Mouse (Mus musculus) gastrocnemius, postnatal 14 days (tissue): ENCODE data around the gene Zfp598. TPM values are rescaled to one million over a fixed set of nuclear protein-coding genes. Genes with fewer than 3 reads are reported as not detected.
A peak's percentile ranks its signal among the peaks of the same experiment; 100 is the strongest.

Experiments
- DNase-seq: peaks from one replicate; pipeline ENCODE4 v3.0.0; 2021; ENCODE audit warnings: mixed read lengths
- intact Hi-C: fragments of 180-260 bp; cut with DNase I; formaldehyde crosslinking; loops from one replicate; pipeline ENCODE4 v1.15.1; 2025; ENCODE audit warnings: low total_unique reads
- long read RNA-seq, 2 experiments: library from polyadenylated mRNA; stranded (forward); transcript quantifications; one replicate each; pipeline ENCODE4 v2.0.0; 2021
- total RNA-seq, 2 experiments: library from RNA; stranded (reverse); gene quantifications; 2 replicates each; pipeline ENCODE4 v1.2.3; 2021

The Zfp598 gene
- 10 to 100 TPM; 13.9 to 16.3 TPM for total RNA-seq
- long read RNA-seq, experiment 1, transcript Zfp598-202 (12 exons, 3,352 nt) = major isoform, 5 of 9 reads
- long read RNA-seq, experiment 1, partial matches to known transcripts = 2 of 9 reads
- long read RNA-seq, experiment 1, other reads (novel, unspliced or antisense) = 0 of 9 reads
- long read RNA-seq, experiment 2, transcript Zfp598-202 (12 exons, 3,352 nt) = major isoform, 14 of 28 reads
- long read RNA-seq, experiment 2, partial matches to known transcripts = 6 of 28 reads
- long read RNA-seq, experiment 2, other reads (novel, unspliced or antisense) = 6 of 28 reads

- DNase-seq = peak; percentile 97
- intact Hi-C loops = no loop called here
Measured at GRCm38 (mm10) chr17:24669545-24670245, at the start of gene Zfp598. Gene Zfp598 (plus strand): TSS chr17:24669687.

DNA sequence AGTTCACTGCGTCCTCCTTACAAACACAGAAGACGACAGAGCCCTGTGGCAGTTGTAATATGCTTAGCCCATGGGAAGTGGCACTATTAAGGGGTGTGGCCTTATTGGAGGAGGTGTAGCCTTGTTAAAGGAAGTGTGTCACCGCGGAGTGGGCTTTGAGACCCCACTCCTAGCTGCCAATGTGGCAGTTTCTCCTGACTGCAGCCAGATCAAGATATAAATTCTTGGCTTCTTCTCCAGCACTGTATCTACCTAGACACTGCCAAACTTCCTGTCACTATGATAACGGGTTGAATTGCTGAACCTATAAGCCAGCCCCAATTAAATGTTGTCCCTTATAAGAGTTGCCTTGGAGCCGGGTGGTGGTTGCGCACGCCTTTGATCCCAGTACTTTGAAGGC is 44.0 kb upstream of the Zfp598 start:
- intact Hi-C loops = loop anchor here (5.0 kb wide), 1 partner anchor 37 kb away; no protein-coding TSS in a partner anchor
- no peak for DNase-seq

GRCm38 (mm10) chr17:24628646-24629045 is 40.8 kb upstream of the Zfp598 start:
- intact Hi-C loops = loop anchor here (5.0 kb wide), 1 partner anchor 34 kb away; no protein-coding TSS in a partner anchor

GRCm38 (mm10) chr17:24630072-24630471 is 39.4 kb upstream of the Zfp598 start:
- no peak for DNase-seq
- intact Hi-C loops = no loop called here

More at GRCm38 (mm10) chr17:24628646-24629045, 40.8 kb upstream of the Zfp598 start:
- peak; percentile 61 for DNase-seq

DNA sequence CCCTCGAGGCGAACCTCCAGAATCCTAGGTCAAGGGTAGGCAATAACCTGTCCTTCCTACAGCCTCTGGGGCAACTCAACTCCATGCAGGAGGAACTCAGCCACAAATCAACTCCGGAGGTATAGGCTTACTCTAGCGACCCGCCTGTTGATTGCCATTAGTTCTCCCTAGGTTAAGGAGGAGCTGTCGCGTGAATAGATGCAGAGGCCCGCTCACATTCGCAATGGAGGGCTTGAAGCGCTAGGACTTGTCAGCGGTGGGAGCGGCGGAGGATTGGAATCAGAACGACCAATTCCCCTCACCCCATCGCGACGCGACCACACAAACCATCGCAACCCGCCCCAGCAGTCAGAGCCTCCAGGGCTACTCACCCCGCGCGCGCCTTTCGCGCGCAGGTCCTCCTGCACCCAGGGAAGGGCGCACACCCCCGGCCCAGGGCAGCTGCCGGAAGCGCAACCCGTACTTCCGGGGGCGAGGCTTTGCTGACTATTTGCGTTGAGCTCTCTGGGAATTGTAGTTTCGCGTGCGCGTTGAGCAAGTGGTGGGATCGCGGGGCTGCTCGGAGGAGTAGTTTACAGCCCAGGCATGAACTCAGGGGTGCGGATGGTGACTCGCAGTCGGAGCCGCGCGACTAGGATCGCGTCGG is 37.2 kb upstream of the Zfp598 start, which contains the start of the genes Tsc2 and Nthl1:
TSS of gene Tsc2 (minus strand) at position 464 of the 646 bp plus-strand sequence.
TSS of gene Nthl1 (plus strand) at position 514 of the 646 bp plus-strand sequence.
- intact Hi-C loops = no loop called here
- peak; percentile 82 for DNase-seq

GRCm38 (mm10) chr17:24632813-24633449 is 36.6 kb upstream of the Zfp598 start:
- intact Hi-C loops = no loop called here
- peak; percentile 83 for DNase-seq

GRCm38 (mm10) chr17:24633831-24634230 is 35.7 kb upstream of the Zfp598 start:
- no peak for DNase-seq
- intact Hi-C loops = no loop called here

GRCm38 (mm10) chr17:24635024-24635423 is 34.5 kb upstream of the Zfp598 start:
- no peak for DNase-seq
- intact Hi-C loops = no loop called here

GRCm38 (mm10) chr17:24635694-24636093 is 33.8 kb upstream of the Zfp598 start:
- DNase-seq = no peak
- intact Hi-C loops = no loop called here

- no peak for DNase-seq
- intact Hi-C loops = no loop called here
Measured at GRCm38 (mm10) chr17:24636781-24637481, 32.6 kb upstream of the Zfp598 start.

GRCm38 (mm10) chr17:24638214-24638613 is 31.3 kb upstream of the Zfp598 start:
- intact Hi-C loops = no loop called here
- DNase-seq = peak; percentile 38

DNA sequence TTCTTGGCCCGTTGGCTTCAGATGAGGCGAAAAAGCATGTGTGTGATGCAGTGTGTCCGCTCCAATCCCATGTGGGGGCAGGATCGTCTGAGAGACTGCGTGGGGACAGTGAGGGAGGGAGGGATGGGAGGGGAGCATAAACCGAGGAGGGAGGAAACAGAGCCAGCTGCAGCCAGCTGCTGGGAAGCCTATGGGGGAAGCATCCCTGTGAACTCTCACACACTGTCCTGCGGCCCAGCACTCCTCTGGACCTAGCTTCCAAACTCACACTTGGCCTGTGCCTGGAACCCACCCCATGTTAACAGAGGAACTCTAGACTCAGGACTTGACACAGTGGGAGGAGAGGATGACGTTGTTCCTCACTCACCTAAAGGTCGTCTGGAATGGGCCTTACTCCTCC is 30.6 kb upstream of the Zfp598 start:
- intact Hi-C loops = no loop called here
- peak; percentile 58 for DNase-seq

DNA sequence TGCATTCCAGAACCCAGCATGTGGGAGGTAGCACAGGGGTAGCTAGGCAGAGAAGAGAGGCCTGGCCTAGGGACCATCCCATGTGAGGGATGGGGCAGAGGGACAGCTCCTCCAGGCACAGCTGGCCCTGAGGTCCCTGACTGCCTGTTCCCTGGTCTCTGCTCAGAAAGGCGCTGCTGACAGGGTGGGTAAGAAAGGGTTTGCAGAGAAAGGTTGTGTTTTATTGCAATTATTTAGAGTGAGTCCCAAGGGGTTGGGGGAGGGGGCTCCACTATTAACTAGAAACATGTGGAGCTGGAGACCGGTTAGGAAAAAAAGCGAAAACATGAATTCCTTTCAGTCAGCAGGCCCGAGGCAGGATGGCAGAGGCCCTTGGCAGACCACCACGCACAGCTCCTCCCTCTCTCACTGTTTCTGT is 29.9 kb upstream of the Zfp598 start:
- intact Hi-C loops = no loop called here
- DNase-seq = no peak

DNA sequence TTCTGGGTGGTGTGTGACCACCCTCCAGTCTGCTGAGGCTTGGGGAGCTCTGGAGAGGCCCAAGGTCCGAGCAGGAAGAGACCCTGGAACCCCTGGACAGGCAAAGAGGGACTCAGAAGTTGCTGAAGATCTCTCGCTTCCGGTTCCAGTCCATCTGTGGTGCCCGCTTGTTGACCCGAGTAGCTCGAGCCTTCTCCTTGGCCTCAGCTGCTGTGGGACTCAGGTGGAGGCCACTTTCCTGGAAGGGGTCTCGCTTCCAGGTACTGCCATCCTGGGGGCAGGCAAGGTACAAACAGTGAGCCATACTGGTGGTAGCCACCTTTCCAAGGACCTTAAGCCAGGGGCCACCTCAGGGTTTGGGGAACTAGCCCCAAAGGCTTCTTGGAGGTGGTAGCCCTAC is 29.4 kb upstream of the Zfp598 start:
- intact Hi-C loops = no loop called here
- DNase-seq = no peak

DNA sequence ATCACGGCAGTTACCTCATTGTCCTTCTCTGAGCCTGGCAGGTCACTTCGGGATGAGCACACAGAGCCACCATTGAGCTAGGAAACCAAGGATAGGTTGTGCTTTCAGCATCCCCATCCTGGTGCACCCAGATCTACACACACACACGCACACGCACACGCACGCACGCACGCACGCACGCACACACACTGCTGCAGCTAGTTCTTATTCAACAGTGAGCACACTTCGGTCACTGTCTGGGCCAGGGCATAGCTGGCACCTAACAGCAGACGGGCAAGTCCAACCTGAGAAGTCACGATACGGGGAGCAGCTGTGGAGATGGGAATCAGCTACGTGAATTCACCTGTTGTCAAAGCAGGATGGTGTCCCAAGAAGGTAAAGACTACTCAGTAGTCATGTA is 28.9 kb upstream of the Zfp598 start:
- DNase-seq = no peak
- intact Hi-C loops = no loop called here

GRCm38 (mm10) chr17:24641944-24642343 is 27.5 kb upstream of the Zfp598 start:
- intact Hi-C loops = no loop called here
- DNase-seq = no peak

GRCm38 (mm10) chr17:24642791-24643343 is 26.6 kb upstream of the Zfp598 start:
- intact Hi-C loops = no loop called here
- no peak for DNase-seq

DNA sequence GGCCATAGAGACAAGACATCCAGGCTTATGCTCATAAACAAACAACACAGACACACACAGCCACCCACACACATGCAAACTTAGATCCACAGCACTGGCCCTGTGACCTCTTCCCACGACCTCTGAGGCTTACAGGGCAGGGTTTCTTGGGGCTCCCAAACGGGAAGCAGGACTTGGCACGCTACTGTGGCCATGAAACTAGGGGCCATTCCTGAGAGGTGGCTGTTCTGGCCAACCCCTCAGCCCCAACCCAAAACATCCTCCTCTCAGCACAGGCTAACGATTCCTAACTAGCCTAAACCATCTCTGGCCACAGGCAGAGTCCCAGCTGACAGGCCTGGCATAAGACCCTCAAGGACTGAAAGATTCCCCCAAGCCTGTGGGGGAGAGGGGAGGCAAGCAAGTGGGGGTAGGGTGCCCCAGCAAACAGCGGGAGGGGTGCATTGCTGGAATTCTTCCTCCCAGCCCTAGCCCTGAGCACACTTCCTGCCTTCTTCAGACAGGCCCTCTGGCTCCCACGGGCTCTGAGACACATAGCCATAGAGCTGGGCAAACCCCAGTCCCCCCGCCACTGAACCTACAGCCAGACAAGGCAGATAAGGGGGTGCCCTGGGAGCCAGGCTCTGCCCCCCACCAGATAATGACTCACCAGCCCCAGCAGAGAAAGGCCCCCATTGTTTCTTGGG is 25.3 kb upstream of the Zfp598 start:
- no peak for DNase-seq
- intact Hi-C loops = no loop called here
